Mouse (Mus musculus): ENCODE measurements around the gene Cep57l1.
A peak's percentile ranks its signal among the peaks of the same experiment; 100 is the strongest.

The Cep57l1 gene

GRCm38 (mm10) chr10:41816516-41816915 is 6.8 kb upstream of the Cep57l1 start:
- DNase-seq (ENCODE audit: low spot score): no peak

GRCm38 (mm10) chr10:41814305-41814853 is 4.7 kb upstream of the Cep57l1 start:
- no peak for DNase-seq (ENCODE audit: low spot score)

GRCm38 (mm10) chr10:41812566-41812965 is 2.9 kb upstream of the Cep57l1 start:
- DNase-seq (ENCODE audit: low spot score): no peak

- DNase-seq (ENCODE audit: low spot score): no peak
These were observed 1.1 kb upstream of the Cep57l1 start for GRCm38 (mm10) chr10:41810564-41811455.

DNA sequence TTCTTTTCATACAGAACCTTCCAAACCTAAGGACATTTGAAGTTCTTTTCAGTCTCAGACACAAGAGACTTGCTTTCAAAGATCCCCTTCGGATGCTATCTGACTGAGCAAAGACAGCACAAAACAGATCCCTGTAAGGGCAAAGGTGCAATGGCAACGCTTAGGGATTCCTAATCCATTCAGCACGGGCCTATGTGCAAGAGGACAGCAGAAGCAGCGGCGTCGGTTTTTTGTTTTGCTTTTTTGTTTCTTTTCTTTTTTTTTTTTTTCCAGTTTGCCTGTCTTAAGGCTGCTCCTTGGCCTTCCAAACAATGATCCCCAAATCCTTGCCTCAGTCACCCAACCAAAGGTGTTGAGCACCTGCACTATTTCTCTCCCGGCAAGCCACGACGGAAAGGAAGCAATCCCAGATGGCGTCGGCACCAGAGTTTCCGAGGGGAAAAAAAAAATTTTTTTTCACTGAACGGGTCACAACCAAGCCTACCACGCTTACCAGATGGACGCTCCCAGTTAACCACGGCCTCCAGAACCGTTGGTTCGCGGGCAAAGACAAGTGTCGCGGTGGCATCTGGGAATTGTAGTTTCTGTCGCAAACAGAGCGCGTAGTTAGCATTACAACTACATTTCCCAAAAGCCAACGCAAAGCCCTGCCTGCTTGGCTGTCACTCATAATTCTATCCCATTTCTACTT is 446 bp downstream of the Cep57l1 start:
- DNase-seq (ENCODE audit: low spot score): peak; percentile 85

DNA sequence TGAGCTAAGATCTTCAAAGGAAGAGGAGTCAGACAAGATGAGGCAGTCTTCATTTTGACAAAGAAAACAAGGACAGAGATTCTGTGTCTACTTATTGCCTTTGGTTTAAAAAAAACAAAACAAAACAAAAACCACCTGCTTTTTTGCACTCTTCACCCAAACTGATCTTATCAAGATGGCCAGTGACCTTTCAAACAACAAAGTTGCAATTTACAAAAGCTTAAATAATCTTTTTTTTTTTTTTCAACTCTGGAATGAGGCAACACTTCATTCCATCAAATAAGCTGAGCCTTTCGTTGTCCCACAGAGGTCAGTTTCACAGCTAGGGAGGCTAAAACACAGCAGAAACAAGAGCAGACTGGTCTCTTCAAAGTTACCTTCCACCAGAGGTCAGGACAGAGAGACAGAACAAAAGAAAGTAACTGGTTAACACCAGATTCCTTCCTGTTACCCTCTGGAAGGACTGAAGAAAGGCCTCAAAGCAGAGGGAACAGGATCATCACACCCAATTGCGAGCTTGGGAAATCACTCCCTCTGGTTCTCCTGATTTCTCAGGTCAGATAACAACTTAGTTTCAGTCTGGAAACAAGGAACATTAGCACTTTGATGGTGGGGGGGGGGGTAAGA is 3.8 kb downstream of the Cep57l1 start:
- no peak for DNase-seq (ENCODE audit: low spot score)

DNA sequence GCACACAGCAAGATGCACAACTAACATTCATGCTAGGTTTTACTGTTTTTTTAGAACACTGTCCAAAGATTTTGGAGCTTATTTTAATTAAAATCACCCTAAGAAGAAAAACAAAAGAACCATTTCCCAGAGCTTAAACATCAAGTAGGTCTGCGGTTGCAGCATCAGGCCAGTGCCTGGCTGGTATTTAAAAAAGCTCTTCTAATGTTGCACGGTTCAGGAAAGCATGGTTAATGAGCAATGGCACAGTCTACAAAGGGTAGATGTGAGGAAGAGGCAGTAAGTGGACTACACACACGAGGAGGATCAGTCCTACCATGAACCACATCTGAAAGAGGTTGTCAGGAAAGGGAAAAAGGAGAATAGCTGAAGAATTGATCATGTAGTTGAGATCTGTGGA is 5.0 kb downstream of the Cep57l1 start:
- no peak for DNase-seq (ENCODE audit: low spot score)

GRCm38 (mm10) chr10:41803467-41803866 is 6.2 kb downstream of the Cep57l1 start:
- no peak for DNase-seq (ENCODE audit: low spot score)

GRCm38 (mm10) chr10:41797253-41797652 is 12.4 kb downstream of the Cep57l1 start:
- no peak for DNase-seq (ENCODE audit: low spot score)

GRCm38 (mm10) chr10:41792375-41792774 is 17.3 kb downstream of the Cep57l1 start:
- no peak for DNase-seq (ENCODE audit: low spot score)

DNA sequence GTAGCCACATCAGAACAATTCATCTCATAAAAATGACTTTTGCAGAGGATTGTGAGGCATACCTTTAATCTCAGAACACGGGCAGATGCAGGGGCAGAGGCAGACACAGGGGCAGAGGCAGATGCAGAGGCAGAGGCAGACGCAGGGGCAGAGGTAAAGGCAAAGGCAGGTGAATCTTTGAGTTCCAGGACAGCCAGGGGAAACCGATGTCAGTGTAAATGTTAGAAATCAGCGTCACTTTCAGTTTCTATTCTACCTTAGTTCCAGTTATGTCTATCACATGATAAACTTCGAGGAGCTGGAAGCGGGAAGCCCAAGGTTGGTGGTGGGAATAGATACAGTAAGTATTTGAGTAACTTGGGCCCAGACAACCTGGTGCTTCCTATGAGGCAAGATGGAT is 42.4 kb downstream of the Cep57l1 start:
- DNase-seq (ENCODE audit: low spot score): no peak

DNA sequence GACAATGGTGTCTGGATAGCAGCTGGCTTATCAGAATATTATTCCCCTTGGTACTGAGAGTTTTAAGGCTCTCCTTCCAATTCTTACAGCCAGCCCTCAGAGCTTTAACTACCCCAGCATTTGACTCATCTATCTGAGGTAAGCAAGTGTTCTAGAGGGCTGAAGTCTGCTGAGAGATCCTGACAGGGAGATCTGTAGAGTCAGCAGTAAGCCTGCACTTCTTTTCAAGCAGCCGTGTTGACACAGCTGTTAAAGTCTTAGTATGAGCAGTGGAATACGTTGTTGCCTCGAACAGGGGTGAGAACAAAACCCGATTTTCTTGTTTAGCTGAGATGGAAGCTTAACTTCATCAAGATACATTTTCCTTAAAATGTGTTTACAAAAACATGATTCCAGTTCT is 43.4 kb downstream of the Cep57l1 start:
- DNase-seq (ENCODE audit: low spot score): no peak

GRCm38 (mm10) chr10:41765586-41765985 is 44.1 kb downstream of the Cep57l1 start:
- DNase-seq (ENCODE audit: low spot score): no peak

GRCm38 (mm10) chr10:41763741-41764385 is 45.8 kb downstream of the Cep57l1 start:
- no peak for DNase-seq (ENCODE audit: low spot score)

DNA sequence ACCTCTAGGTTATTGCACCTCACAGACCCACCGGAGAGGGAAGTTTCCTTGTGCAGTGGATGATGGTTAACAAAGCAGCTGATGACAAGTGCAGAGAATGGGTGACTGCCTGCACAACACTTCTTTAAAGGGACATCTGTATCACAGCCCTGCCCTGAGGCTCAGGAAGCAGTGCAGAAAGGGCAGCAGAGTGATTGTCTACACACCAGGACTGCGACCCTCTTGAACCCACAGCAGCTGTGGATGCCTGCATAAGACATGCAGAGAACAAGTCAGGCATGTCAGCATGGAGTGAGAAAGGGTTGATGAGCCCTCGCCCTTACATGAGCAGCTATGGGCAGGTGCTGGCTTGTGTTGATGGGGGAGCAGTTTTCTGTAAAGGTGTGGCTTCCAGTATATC is 48.8 kb downstream of the Cep57l1 start:
- DNase-seq (ENCODE audit: low spot score): no peak

DNA sequence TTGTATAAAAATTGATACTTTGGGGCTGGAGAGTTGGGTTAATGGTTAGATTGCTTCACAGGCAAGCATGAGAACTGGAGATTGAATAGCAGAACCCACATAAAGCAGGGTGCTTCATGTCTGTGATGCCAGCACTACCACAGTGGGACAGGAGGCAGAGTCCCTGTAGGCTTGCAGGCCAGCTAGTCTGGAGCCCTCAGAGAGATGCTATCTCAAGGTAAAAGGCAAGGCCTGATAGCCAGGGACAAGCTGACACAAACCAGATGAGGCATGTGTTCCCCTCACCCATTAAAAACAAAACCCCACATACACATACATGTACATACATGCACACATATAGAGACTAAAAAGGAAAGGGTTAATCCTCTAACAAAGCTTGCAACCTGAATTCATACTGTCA is 51.6 kb downstream of the Cep57l1 start:
- DNase-seq (ENCODE audit: low spot score): no peak

DNA sequence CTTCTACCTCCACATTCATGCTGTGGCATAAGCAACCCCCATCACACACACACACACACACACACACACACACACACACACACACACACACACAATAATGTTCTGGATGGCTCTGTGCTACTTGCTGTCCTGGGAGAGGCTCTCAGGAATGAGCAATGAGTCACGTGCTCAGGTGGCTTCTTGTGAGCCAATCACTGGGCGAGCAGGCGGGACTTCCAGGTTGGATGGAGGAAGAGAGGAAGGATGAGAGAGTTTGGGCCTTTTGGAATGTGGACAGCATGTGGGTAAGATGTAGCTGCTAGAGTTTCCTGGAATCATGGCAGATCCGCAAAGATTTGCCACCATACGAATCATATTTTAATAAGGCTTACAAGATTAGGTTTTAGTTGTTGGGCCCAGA is 52.4 kb downstream of the Cep57l1 start:
- no peak for DNase-seq (ENCODE audit: low spot score)

GRCm38 (mm10) chr10:41751867-41752480 is 57.7 kb downstream of the Cep57l1 start:
- DNase-seq (ENCODE audit: low spot score): no peak

DNA sequence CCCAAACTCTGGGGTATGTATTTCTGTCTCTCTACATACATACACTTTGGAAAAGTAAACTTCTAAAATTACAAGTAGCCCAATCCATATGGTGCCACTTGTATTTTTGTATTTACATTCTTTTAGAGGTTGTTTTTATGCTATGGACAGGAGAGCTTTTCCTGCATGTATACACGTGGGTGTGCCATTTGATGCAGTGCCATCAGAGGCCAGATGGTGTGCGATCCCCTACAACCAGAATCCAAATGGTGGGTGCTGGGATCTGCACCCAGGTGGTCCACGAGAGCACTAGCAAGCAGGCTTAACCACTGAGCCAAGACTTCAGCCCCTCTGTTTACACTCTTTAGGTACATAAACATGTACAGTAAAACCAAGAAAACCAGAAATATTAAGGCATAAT is 60.4 kb downstream of the Cep57l1 start:
- no peak for DNase-seq (ENCODE audit: low spot score)

- DNase-seq (ENCODE audit: low spot score): no peak
These were observed 63.1 kb downstream of the Cep57l1 start for GRCm38 (mm10) chr10:41746554-41746953.

DNA sequence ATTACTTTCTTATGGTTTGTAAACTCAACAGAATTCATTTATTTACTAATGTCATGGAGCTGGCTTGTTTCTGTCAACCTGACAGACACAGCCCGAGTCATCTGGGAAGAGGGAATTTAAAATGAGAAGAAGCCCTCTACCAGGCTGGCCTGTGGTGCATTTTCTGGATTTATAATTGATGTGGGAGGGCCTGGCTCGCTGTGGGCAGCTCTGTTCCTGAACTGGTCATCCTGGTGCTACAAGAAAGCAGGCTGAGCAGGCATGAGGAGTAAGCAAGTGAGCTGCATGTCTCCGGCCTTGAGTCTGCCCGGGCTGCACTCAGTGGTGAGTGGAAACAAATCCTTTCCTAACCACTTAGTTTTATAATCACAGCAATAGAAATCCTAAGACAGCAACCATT is 65.7 kb downstream of the Cep57l1 start:
- no peak for DNase-seq (ENCODE audit: low spot score)

- no peak for DNase-seq (ENCODE audit: low spot score)
These were observed 69.5 kb downstream of the Cep57l1 start for GRCm38 (mm10) chr10:41740221-41740620.

Data from urinary bladder, postnatal 14 days (tissue).